Mouse (Mus musculus): ENCODE results near the gene Nagk.

GRCm38 (mm10) chr6:83840086-83840485, 45.3 kb downstream of the Nagk start:
- TF ChIP-seq JUND (conservative IDR thresholded peaks at IDR 0.05; ENCODE audit: low read depth, low read length) (no peak), CTCF (conservative IDR thresholded peaks at IDR 0.05 in 1 of 2, IDR thresholded peaks at IDR 0.05 in 1 of 2; ENCODE audit: low read depth in 2 of 2, low read length in 2 of 2) (no peak), POLR2A (IDR thresholded peaks at IDR 0.05; ENCODE audit: low read depth, low read length) (no peak), HCFC1 (IDR thresholded peaks at IDR 0.05; ENCODE audit: low read depth, low read length) (no peak), ZC3H11A (IDR thresholded peaks at IDR 0.05; ENCODE audit: low read depth, low read length) (no peak), SMC3 (IDR thresholded peaks at IDR 0.05; ENCODE audit: low read depth, low read length) (no peak), MAZ (IDR thresholded peaks at IDR 0.05; ENCODE audit: low read depth, low read length) (no peak), TCF12 (IDR thresholded peaks at IDR 0.05; ENCODE audit: low read depth, low read length) (no peak), MAX (IDR thresholded peaks at IDR 0.05; ENCODE audit: low read length) (no peak), CHD2 (IDR thresholded peaks at IDR 0.05; ENCODE audit: low read length) (no peak), MAFK (IDR thresholded peaks at IDR 0.05; ENCODE audit: insufficient replicate concordance, low read length) (no peak)

All from CH12.LX (cell line).